In genomic region chr1:38357933-38358796, GRCm38 (mm10) we compare ENCODE assay signal across 9 mouse cellular contexts.
DNase-seq lines count a peak whose midpoint lies in the region; ATAC-seq and TF ChIP-seq lines count a peak whose summit lies in the region.
"Had no signal": no experiment of that assay in that cellular context is flagged by ENCODE, and none has a peak within 500 bp of the region (broad histone marks: within the 10 kb centered on the region; RNA-seq: fewer than 3 reads in every experiment).

No protein-coding gene starts in this region.

- 46% methylated on average over 10 of the region's 10 CpGs for WGBS in kidney, postnatal 0 days

- H3K27me3 ChIP-seq in kidney, postnatal 0 days (ENCODE audit: insufficient read depth, low read length): no peaks in the 10 kb centered on the region

- ATAC-seq in kidney, postnatal 0 days (replicated peaks; ENCODE audit: low FRiP score, low read depth): no peak
- no peak for ATAC-seq in megakaryocyte-erythroid progenitor cell, adult 5-6 weeks (replicated peaks; ENCODE audit: low FRiP score, low TSS enrichment, poor library complexity, severe bottlenecking)

- DNase-seq in gastrocnemius, adult 18-20 months (ENCODE audit: low spot score): peak; percentile 40
- no peak for DNase-seq in gastrocnemius, adult 8-10 months (ENCODE audit: low spot score in 2 of 2)
- DNase-seq in urinary bladder, postnatal 25 days (ENCODE audit: low spot score): peak; percentile 29
- DNase-seq in urinary bladder, postnatal 4 days (ENCODE audit: low spot score in 2 of 2): no peak
- peak; percentile 80 for DNase-seq in kidney, postnatal 0 days (ENCODE audit: low spot score)
- DNase-seq in ovary, postnatal 14 days (ENCODE audit: low spot score): no peak
- no peak for DNase-seq in left cerebral cortex, postnatal 36 days (ENCODE audit: low spot score in 2 of 2)

- no peak overlapping the region for H3K4me3 ChIP-seq in kidney, postnatal 0 days (replicated peaks; ENCODE audit: low read depth, low read length)
- H3K4me3 ChIP-seq: erythroblast, embryonic 14.5 days had no signal

- no peak overlapping the region for H3K4me2 ChIP-seq in kidney, postnatal 0 days (ENCODE audit: low read length)

- no peak overlapping the region for H3K9ac ChIP-seq in kidney, postnatal 0 days (ENCODE audit: low read depth, low read length)

- intact Hi-C loops in left cerebral cortex, postnatal 36 days (cut with DNase I): no loop called here

- H3K9me3 ChIP-seq in kidney, postnatal 0 days (replicated peaks; ENCODE audit: low read length): no peaks in the 10 kb centered on the region

- no peak for TF ChIP-seq CTCF in kidney, postnatal 0 days (IDR thresholded peaks at IDR 0.05; ENCODE audit: low read depth)

- no peak overlapping the region for H3K27ac ChIP-seq in kidney, postnatal 0 days

- no peaks in the 10 kb centered on the region for H3K36me3 ChIP-seq in kidney, postnatal 0 days (ENCODE audit: insufficient read depth, low read length)

- H3K4me1 ChIP-seq in kidney, postnatal 0 days (replicated peaks; ENCODE audit: insufficient read depth, low read length): no peaks in the 10 kb centered on the region; the same call in 1 of the 2 replicates

Comparison
In these comparisons a context has a peak if more than half of its experiments do, and no peak if none do; other contexts are left out.
1. DNase-seq: peak in gastrocnemius, adult 18-20 months (single experiment), urinary bladder, postnatal 25 days (single experiment) and kidney, postnatal 0 days (single experiment); none in gastrocnemius, adult 8-10 months (0 of 2), urinary bladder, postnatal 4 days (0 of 2), ovary, postnatal 14 days (single experiment) and left cerebral cortex, postnatal 36 days (0 of 2).